Mouse (Mus musculus) heart, embryonic 14.5 days (tissue): Measurements from ENCODE around the gene Lrrfip1. TPM values are rescaled to one million over a fixed set of nuclear protein-coding genes. Genes with fewer than 3 reads are reported as not detected.

Experiments
- ATAC-seq: fragments of 200-750 bp; cut with Nextera tagmentation; 2 replicates; pipeline ENCODE4 v1.8.0; 2017; ENCODE audit warnings: low read depth, moderate TSS enrichment; ENCODE audit not compliant: insufficient number of reproducible peaks, insufficient read depth, low FRiP score
- H3K27ac ChIP-seq, 2 experiments: fragments of 200-500 bp in 1 of 2; fragments of 300-500 bp in 1 of 2; sonication (generic) in 1 of 2; replicated peaks in 1 of 2; 2 replicates each; pipeline ENCODE4 v1.5.1; 2012 to 2014; ENCODE audit warnings: low read depth in 2 of 2, low read length in 2 of 2, control low read depth in 1 of 2, mild to moderate bottlenecking in 1 of 2, mixed read lengths in 1 of 2; ENCODE audit not compliant: control insufficient read depth in 1 of 2, insufficient read depth in 1 of 2
- H3K27me3 ChIP-seq: fragments of 300-500 bp; sonication (generic); 2 replicates; pipeline ENCODE4 v1.6.1; 2014; ENCODE audit warnings: mild to moderate bottlenecking, low read length, control low read depth; ENCODE audit not compliant: control insufficient read depth, insufficient read depth
- H3K36me3 ChIP-seq: fragments of 300-500 bp; sonication (generic); 2 replicates; pipeline ENCODE4 v1.6.1; 2014; ENCODE audit warnings: mild to moderate bottlenecking, control low read depth, low read length, mixed read lengths; ENCODE audit not compliant: control insufficient read depth, insufficient read depth
- H3K4me1 ChIP-seq, 2 experiments: fragments of 200-500 bp in 1 of 2; fragments of 300-500 bp in 1 of 2; sonication (generic) in 1 of 2; 2 replicates each; pipeline ENCODE4 v1.6.1; 2012 to 2014; ENCODE audit warnings: low read length in 2 of 2, control low read depth in 1 of 2, mixed read lengths in 1 of 2; ENCODE audit not compliant: control insufficient read depth in 2 of 2, insufficient read depth in 2 of 2
- H3K4me2 ChIP-seq: fragments of 300-500 bp; sonication (generic); 2 replicates; pipeline ENCODE4 v1.6.1; 2014; ENCODE audit warnings: mild to moderate bottlenecking, low read length
- H3K4me3 ChIP-seq, 2 experiments: fragments of 200-500 bp in 1 of 2; fragments of 300-500 bp in 1 of 2; sonication (generic) in 1 of 2; 2 replicates each; pipeline ENCODE4 v1.5.1; 2012 to 2014; ENCODE audit warnings: low read length in 2 of 2, mild to moderate bottlenecking in 2 of 2, control low read depth in 1 of 2, low read depth in 1 of 2, moderate library complexity in 1 of 2; ENCODE audit not compliant: control insufficient read depth in 1 of 2, insufficient read depth in 1 of 2
- H3K9ac ChIP-seq: fragments of 300-500 bp; sonication (generic); 2 replicates; pipeline ENCODE4 v1.6.1; 2014; ENCODE audit warnings: mild to moderate bottlenecking, low read length
- H3K9me3 ChIP-seq: fragments of 300-500 bp; sonication (generic); 2 replicates; pipeline ENCODE4 v1.6.1; 2016; ENCODE audit warnings: low read length, control low read depth; ENCODE audit not compliant: control insufficient read depth
- WGBS: fragments of 180-500 bp; shearing (Covaris S2); extraction: QIAGEN DNeasy Blood & Tissue Kit; methylation state at CpG from one replicate; pipeline ENCODE4 v1.1.7; 2014; 5-methylcytosine and 5-hydroxymethylcytosine counted together
- polyA plus RNA-seq: library from polyadenylated mRNA; unstranded; fragments of >200 nt; fragmentation: Nextera tagmentation; extraction: Ambion mirVana; gene quantifications from 2 replicates; pipeline ENCODE4 v1.2.1, GENCODE M21; 2014

Gene Lrrfip1
- polyA plus RNA-seq, 1 experiment from 2014 or later: 151 TPM

- no peaks in the 10 kb centered on the region for H3K9me3 ChIP-seq
Observed at GRCm38 (mm10) chr1:91070547-91070946, 72.0 kb downstream of the Lrrfip1 start.

GRCm38 (mm10) chr1:91071671-91072290 lies 73.2 kb downstream of the Lrrfip1 start:
- Histone ChIP-seq H3K27ac (peak overlapping the region; percentile 96 to 97), H3K4me2 (peak overlapping the region; percentile 62), H3K27me3 (no peaks in the 10 kb centered on the region), H3K9ac (peak overlapping the region; percentile 65), H3K4me1 (peaks cover 46 to 77% of the 10 kb centered on the region in 2 experiments), H3K9me3 (no peaks in the 10 kb centered on the region), H3K4me3 (no peak overlapping the region), H3K36me3 (peaks cover 57% of the 10 kb centered on the region)
- 34% methylated on average over 10 of the region's 10 CpGs for WGBS
- peak; percentile 65; the same call in 1 of the 2 replicates for ATAC-seq

More at GRCm38 (mm10) chr1:91070547-91070946, 72.0 kb downstream of the Lrrfip1 start:
- no peaks in the 10 kb centered on the region for H3K27me3 ChIP-seq
- H3K4me1 ChIP-seq: peaks cover 53 to 78% of the 10 kb centered on the region in 2 experiments
- peak overlapping the region; percentile 44; the same call in 1 of the 2 replicates for H3K9ac ChIP-seq
- 84% methylated on average over 8 of the region's 8 CpGs for WGBS
- H3K27ac ChIP-seq: peak overlapping the region; percentile 96 to 97
- peaks cover 47% of the 10 kb centered on the region for H3K36me3 ChIP-seq
- ATAC-seq: no peak
- no peak overlapping the region; the same call in 1 of the 2 replicates for H3K4me2 ChIP-seq
- H3K4me3 ChIP-seq: no peak overlapping the region

- no peak for ATAC-seq
- H3K4me3 ChIP-seq: no peak overlapping the region
- H3K9ac ChIP-seq: peak overlapping the region; percentile 54
- peaks cover 29 to 64% of the 10 kb centered on the region in 2 experiments for H3K4me1 ChIP-seq
- H3K36me3 ChIP-seq: peaks cover 70% of the 10 kb centered on the region
- 54% methylated on average over 8 of the region's 8 CpGs for WGBS
- H3K27me3 ChIP-seq: no peaks in the 10 kb centered on the region
- peak overlapping the region; percentile 54 to 57 for H3K27ac ChIP-seq
- H3K9me3 ChIP-seq: no peaks in the 10 kb centered on the region
- H3K4me2 ChIP-seq: no peak overlapping the region
Observed at GRCm38 (mm10) chr1:91076946-91077345, 78.4 kb downstream of the Lrrfip1 start.

- peaks cover 28 to 63% of the 10 kb centered on the region in 2 experiments for H3K4me1 ChIP-seq
- WGBS: 38% methylated on average over 9 of the region's 9 CpGs
- H3K9ac ChIP-seq: peak overlapping the region; percentile 54
- peaks cover 75% of the 10 kb centered on the region for H3K36me3 ChIP-seq
- peak overlapping the region; percentile 54 to 57 for H3K27ac ChIP-seq
- H3K9me3 ChIP-seq: no peaks in the 10 kb centered on the region
- no peak overlapping the region for H3K4me3 ChIP-seq
- ATAC-seq: no peak
- H3K27me3 ChIP-seq: no peaks in the 10 kb centered on the region
- H3K4me2 ChIP-seq: no peak overlapping the region
Observed at GRCm38 (mm10) chr1:91077456-91077855, 78.9 kb downstream of the Lrrfip1 start.

GRCm38 (mm10) chr1:91077980-91078379 lies 79.4 kb downstream of the Lrrfip1 start:
- Histone ChIP-seq H3K9ac (peak overlapping the region; percentile 54), H3K4me1 (peaks cover 28 to 63% of the 10 kb centered on the region in 2 experiments), H3K27ac (peak overlapping the region; percentile 54 to 57; a peak in 3 of 4 replicates), H3K27me3 (no peaks in the 10 kb centered on the region), H3K4me3 (no peak overlapping the region), H3K36me3 (peaks cover 79% of the 10 kb centered on the region), H3K4me2 (no peak overlapping the region), H3K9me3 (no peaks in the 10 kb centered on the region)
- WGBS: 54% methylated on average over 8 of the region's 8 CpGs
- no peak for ATAC-seq

DNA sequence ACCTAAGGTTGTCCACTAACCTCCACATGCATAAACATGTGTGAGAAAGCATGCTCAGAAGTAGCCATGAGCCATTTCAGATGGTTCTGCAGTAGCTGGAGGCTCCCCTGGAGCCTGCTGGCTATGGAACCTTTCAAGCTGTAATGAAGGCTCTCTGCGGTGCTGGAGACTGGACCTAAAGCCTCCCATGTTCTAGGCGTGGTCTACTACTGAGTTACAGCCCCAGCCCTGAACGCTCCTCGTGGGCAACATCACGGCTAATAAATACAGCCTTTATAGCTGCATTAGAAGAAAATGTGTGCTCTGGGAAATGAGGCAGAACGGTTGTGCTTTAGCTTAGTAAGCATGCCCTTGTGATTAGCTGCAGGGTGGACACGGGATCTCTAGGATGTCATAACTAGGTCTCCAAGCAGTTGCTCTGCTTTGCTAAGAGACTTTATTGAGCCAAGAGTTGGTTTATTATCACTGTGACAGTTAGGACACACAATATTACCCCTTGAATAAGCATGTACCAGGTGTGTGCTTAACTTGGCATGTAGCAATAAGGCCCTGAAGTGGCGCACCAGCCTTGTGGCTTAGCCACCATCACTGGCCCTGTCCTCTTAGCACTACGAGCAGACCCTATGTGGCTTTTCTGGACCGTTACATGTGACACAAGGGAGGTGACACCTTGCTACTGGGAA lies 81.3 kb downstream of the Lrrfip1 start:
- peaks cover 38 to 65% of the 10 kb centered on the region in 2 experiments for H3K4me1 ChIP-seq
- H3K9ac ChIP-seq: no peak overlapping the region
- H3K9me3 ChIP-seq: no peaks in the 10 kb centered on the region
- H3K36me3 ChIP-seq: peaks cover 67% of the 10 kb centered on the region
- ATAC-seq: no peak; the same call in 1 of the 2 replicates
- no peaks in the 10 kb centered on the region for H3K27me3 ChIP-seq
- no peak overlapping the region for H3K4me3 ChIP-seq
- peak overlapping the region in 1 of 2 experiments; percentile 39; a peak in 2 of 4 replicates for H3K27ac ChIP-seq
- H3K4me2 ChIP-seq: no peak overlapping the region
- WGBS: 83% methylated on average over 10 of the region's 10 CpGs

DNA sequence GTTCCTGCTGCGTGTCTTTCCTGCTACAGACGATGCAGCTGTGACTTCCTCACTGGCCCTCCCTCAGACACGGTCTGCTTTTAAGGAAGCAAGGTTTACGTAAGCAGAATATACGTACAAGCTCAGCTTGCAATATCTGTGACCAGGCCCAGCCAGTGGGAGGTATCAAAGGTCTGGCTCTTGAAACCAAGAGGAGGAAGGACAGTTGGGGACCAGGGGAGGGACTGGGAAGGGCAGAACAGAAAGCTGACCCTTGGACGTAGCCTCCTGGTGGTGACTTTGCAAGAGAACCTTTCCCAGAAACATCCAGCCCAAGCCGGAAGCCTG lies 81.8 kb downstream of the Lrrfip1 start:
- Histone ChIP-seq H3K9ac (no peak overlapping the region), H3K4me3 (no peak overlapping the region), H3K4me2 (no peak overlapping the region), H3K27ac (peak overlapping the region in 1 of 2 experiments; percentile 39; a peak in 2 of 4 replicates), H3K4me1 (peaks cover 41 to 70% of the 10 kb centered on the region in 2 experiments), H3K27me3 (no peaks in the 10 kb centered on the region), H3K36me3 (peaks cover 63% of the 10 kb centered on the region), H3K9me3 (no peaks in the 10 kb centered on the region)
- 65% methylated on average over 7 of the region's 7 CpGs for WGBS
- ATAC-seq: no peak
